Mouse (Mus musculus): ENCODE measurements around the gene Kat14. TPM values are rescaled to one million over a fixed set of nuclear protein-coding genes. Genes with fewer than 3 reads are reported as not detected.

Kat14 gene
- polyA plus RNA-seq, 1 experiment from 2014 or later = 31.2 TPM

- Histone ChIP-seq H3K36me3 (ENCODE audit: control insufficient read depth, insufficient read depth, low read length) (peaks cover 66% of the 10 kb centered on the region), H3K4me1 (ENCODE audit: control insufficient read depth, insufficient read depth, low read length) (no peaks in the 10 kb centered on the region), H3K27me3 (ENCODE audit: control insufficient read depth, insufficient read depth, low read length) (no peaks in the 10 kb centered on the region), H3K9me3 (ENCODE audit: control insufficient read depth, low read depth, low read length) (no peaks in the 10 kb centered on the region), H3K4me2 (replicated peaks; ENCODE audit: low read depth, low read length) (no peak overlapping the region), H3K4me3 (ENCODE audit: low read depth, low read length) (no peak overlapping the region), H3K9ac (replicated peaks; ENCODE audit: low read depth, low read length) (no peak overlapping the region), H3K27ac (ENCODE audit: low read length) (no peak overlapping the region)
- no peak for ATAC-seq (ENCODE audit: insufficient number of reproducible peaks, insufficient read depth, low FRiP score, low read depth)
- 86% methylated on average over 6 of the region's 6 CpGs for WGBS
Measured at GRCm38 (mm10) chr2:144400659-144401058, 31.9 kb downstream of the Kat14 start.

GRCm38 (mm10) chr2:144409037-144409436 is 40.3 kb downstream of the Kat14 start:
- no peaks in the 10 kb centered on the region for H3K4me1 ChIP-seq (ENCODE audit: control insufficient read depth, insufficient read depth, low read length)
- no peak for ATAC-seq (ENCODE audit: insufficient number of reproducible peaks, insufficient read depth, low FRiP score, low read depth)
- no peak overlapping the region for H3K4me3 ChIP-seq (ENCODE audit: low read depth, low read length)
- H3K36me3 ChIP-seq (ENCODE audit: control insufficient read depth, insufficient read depth, low read length) = peaks cover 44% of the 10 kb centered on the region
- 90% methylated on average over 4 of the region's 4 CpGs for WGBS
- no peak overlapping the region for H3K27ac ChIP-seq (ENCODE audit: low read length)
- no peaks in the 10 kb centered on the region for H3K9me3 ChIP-seq (ENCODE audit: control insufficient read depth, low read depth, low read length)
- no peak overlapping the region for H3K4me2 ChIP-seq (replicated peaks; ENCODE audit: low read depth, low read length)
- H3K9ac ChIP-seq (replicated peaks; ENCODE audit: low read depth, low read length) = no peak overlapping the region
- no peaks in the 10 kb centered on the region for H3K27me3 ChIP-seq (ENCODE audit: control insufficient read depth, insufficient read depth, low read length)

- Histone ChIP-seq H3K9me3 (ENCODE audit: control insufficient read depth, low read depth, low read length) (no peaks in the 10 kb centered on the region), H3K27me3 (ENCODE audit: control insufficient read depth, insufficient read depth, low read length) (no peaks in the 10 kb centered on the region), H3K4me1 (ENCODE audit: control insufficient read depth, insufficient read depth, low read length) (no peaks in the 10 kb centered on the region), H3K27ac (ENCODE audit: low read length) (no peak overlapping the region), H3K36me3 (ENCODE audit: control insufficient read depth, insufficient read depth, low read length) (peaks cover 34% of the 10 kb centered on the region), H3K4me2 (replicated peaks; ENCODE audit: low read depth, low read length) (no peak overlapping the region), H3K9ac (replicated peaks; ENCODE audit: low read depth, low read length) (no peak overlapping the region), H3K4me3 (ENCODE audit: low read depth, low read length) (no peak overlapping the region)
- ATAC-seq (ENCODE audit: insufficient number of reproducible peaks, insufficient read depth, low FRiP score, low read depth) = no peak
- 73% methylated on average over 3 of the region's 3 CpGs for WGBS
Measured at GRCm38 (mm10) chr2:144410603-144411002, 41.8 kb downstream of the Kat14 start.

- no peak overlapping the region for H3K27ac ChIP-seq (ENCODE audit: low read length)
- 92% methylated on average over 1 of the region's 1 CpGs for WGBS
- no peaks in the 10 kb centered on the region for H3K9me3 ChIP-seq (ENCODE audit: control insufficient read depth, low read depth, low read length)
- no peak overlapping the region for H3K4me3 ChIP-seq (ENCODE audit: low read depth, low read length)
- ATAC-seq (ENCODE audit: insufficient number of reproducible peaks, insufficient read depth, low FRiP score, low read depth) = no peak
- no peaks in the 10 kb centered on the region for H3K4me1 ChIP-seq (ENCODE audit: control insufficient read depth, insufficient read depth, low read length)
- peaks cover 4% of the 10 kb centered on the region; the same call in 1 of the 2 replicates for H3K36me3 ChIP-seq (ENCODE audit: control insufficient read depth, insufficient read depth, low read length)
- no peak overlapping the region for H3K4me2 ChIP-seq (replicated peaks; ENCODE audit: low read depth, low read length)
- no peaks in the 10 kb centered on the region for H3K27me3 ChIP-seq (ENCODE audit: control insufficient read depth, insufficient read depth, low read length)
- no peak overlapping the region for H3K9ac ChIP-seq (replicated peaks; ENCODE audit: low read depth, low read length)
Measured at GRCm38 (mm10) chr2:144414646-144415045, 45.9 kb downstream of the Kat14 start.

- 52% methylated on average over 8 of the region's 8 CpGs for WGBS
Measured at GRCm38 (mm10) chr2:144416859-144417258, 48.1 kb downstream of the Kat14 start.

GRCm38 (mm10) chr2:144418062-144418461 is 49.3 kb downstream of the Kat14 start:
- Histone ChIP-seq H3K9me3 (ENCODE audit: control insufficient read depth, low read depth, low read length) (no peaks in the 10 kb centered on the region), H3K9ac (replicated peaks; ENCODE audit: low read depth, low read length) (no peak overlapping the region), H3K4me3 (ENCODE audit: low read depth, low read length) (no peak overlapping the region), H3K27me3 (ENCODE audit: control insufficient read depth, insufficient read depth, low read length) (no peaks in the 10 kb centered on the region), H3K4me1 (ENCODE audit: control insufficient read depth, insufficient read depth, low read length) (no peaks in the 10 kb centered on the region), H3K36me3 (ENCODE audit: control insufficient read depth, insufficient read depth, low read length) (peaks cover 4% of the 10 kb centered on the region; the same call in 1 of the 2 replicates), H3K27ac (ENCODE audit: low read length) (no peak overlapping the region), H3K4me2 (replicated peaks; ENCODE audit: low read depth, low read length) (no peak overlapping the region)
- 31% methylated on average over 2 of the region's 2 CpGs for WGBS
- no peak for ATAC-seq (ENCODE audit: insufficient number of reproducible peaks, insufficient read depth, low FRiP score, low read depth)

More at GRCm38 (mm10) chr2:144416859-144417258, 48.1 kb downstream of the Kat14 start:
- Histone ChIP-seq H3K4me3 (ENCODE audit: low read depth, low read length) (no peak overlapping the region), H3K4me1 (ENCODE audit: control insufficient read depth, insufficient read depth, low read length) (no peaks in the 10 kb centered on the region), H3K27ac (ENCODE audit: low read length) (no peak overlapping the region), H3K27me3 (ENCODE audit: control insufficient read depth, insufficient read depth, low read length) (no peaks in the 10 kb centered on the region), H3K4me2 (replicated peaks; ENCODE audit: low read depth, low read length) (no peak overlapping the region), H3K36me3 (ENCODE audit: control insufficient read depth, insufficient read depth, low read length) (peaks cover 4% of the 10 kb centered on the region; the same call in 1 of the 2 replicates), H3K9me3 (ENCODE audit: control insufficient read depth, low read depth, low read length) (no peaks in the 10 kb centered on the region), H3K9ac (replicated peaks; ENCODE audit: low read depth, low read length) (no peak overlapping the region)
- ATAC-seq (ENCODE audit: insufficient number of reproducible peaks, insufficient read depth, low FRiP score, low read depth) = no peak

GRCm38 (mm10) chr2:144422094-144422675 is 53.4 kb downstream of the Kat14 start:
- Histone ChIP-seq H3K4me3 (ENCODE audit: low read depth, low read length) (no peak overlapping the region), H3K9me3 (ENCODE audit: control insufficient read depth, low read depth, low read length) (no peaks in the 10 kb centered on the region), H3K9ac (replicated peaks; ENCODE audit: low read depth, low read length) (no peak overlapping the region), H3K4me1 (ENCODE audit: control insufficient read depth, insufficient read depth, low read length) (no peaks in the 10 kb centered on the region), H3K4me2 (replicated peaks; ENCODE audit: low read depth, low read length) (no peak overlapping the region), H3K27ac (ENCODE audit: low read length) (no peak overlapping the region), H3K27me3 (ENCODE audit: control insufficient read depth, insufficient read depth, low read length) (no peaks in the 10 kb centered on the region), H3K36me3 (ENCODE audit: control insufficient read depth, insufficient read depth, low read length) (no peaks in the 10 kb centered on the region)
- WGBS = 69% methylated on average over 10 of the region's 10 CpGs
- ATAC-seq (ENCODE audit: insufficient number of reproducible peaks, insufficient read depth, low FRiP score, low read depth) = no peak

- Histone ChIP-seq H3K27ac (ENCODE audit: low read length) (no peak overlapping the region), H3K27me3 (ENCODE audit: control insufficient read depth, insufficient read depth, low read length) (no peaks in the 10 kb centered on the region), H3K4me3 (ENCODE audit: low read depth, low read length) (no peak overlapping the region), H3K4me1 (ENCODE audit: control insufficient read depth, insufficient read depth, low read length) (0 out of 2 replicates have a peak, but pooled peaks cover 3% of the 10 kb centered on the region), H3K9me3 (ENCODE audit: control insufficient read depth, low read depth, low read length) (no peaks in the 10 kb centered on the region), H3K9ac (replicated peaks; ENCODE audit: low read depth, low read length) (no peak overlapping the region), H3K36me3 (ENCODE audit: control insufficient read depth, insufficient read depth, low read length) (no peaks in the 10 kb centered on the region), H3K4me2 (replicated peaks; ENCODE audit: low read depth, low read length) (no peak overlapping the region)
- WGBS = 88% methylated on average over 1 of the region's 1 CpGs
- no peak for ATAC-seq (ENCODE audit: insufficient number of reproducible peaks, insufficient read depth, low FRiP score, low read depth)
Measured at GRCm38 (mm10) chr2:144425761-144426160, 57.0 kb downstream of the Kat14 start.

GRCm38 (mm10) chr2:144427852-144428251 is 59.1 kb downstream of the Kat14 start:
- no peak overlapping the region for H3K9ac ChIP-seq (replicated peaks; ENCODE audit: low read depth, low read length)
- no peaks in the 10 kb centered on the region for H3K36me3 ChIP-seq (ENCODE audit: control insufficient read depth, insufficient read depth, low read length)
- no peak overlapping the region for H3K27ac ChIP-seq (ENCODE audit: low read length)
- 0 out of 2 replicates have a peak, but pooled peaks cover 3% of the 10 kb centered on the region for H3K4me1 ChIP-seq (ENCODE audit: control insufficient read depth, insufficient read depth, low read length)
- ATAC-seq (ENCODE audit: insufficient number of reproducible peaks, insufficient read depth, low FRiP score, low read depth) = no peak
- H3K9me3 ChIP-seq (ENCODE audit: control insufficient read depth, low read depth, low read length) = no peaks in the 10 kb centered on the region
- no peaks in the 10 kb centered on the region for H3K27me3 ChIP-seq (ENCODE audit: control insufficient read depth, insufficient read depth, low read length)
- H3K4me2 ChIP-seq (replicated peaks; ENCODE audit: low read depth, low read length) = no peak overlapping the region
- WGBS = 79% methylated on average over 5 of the region's 5 CpGs
- H3K4me3 ChIP-seq (ENCODE audit: low read depth, low read length) = no peak overlapping the region
